In the genomic region with DNA sequence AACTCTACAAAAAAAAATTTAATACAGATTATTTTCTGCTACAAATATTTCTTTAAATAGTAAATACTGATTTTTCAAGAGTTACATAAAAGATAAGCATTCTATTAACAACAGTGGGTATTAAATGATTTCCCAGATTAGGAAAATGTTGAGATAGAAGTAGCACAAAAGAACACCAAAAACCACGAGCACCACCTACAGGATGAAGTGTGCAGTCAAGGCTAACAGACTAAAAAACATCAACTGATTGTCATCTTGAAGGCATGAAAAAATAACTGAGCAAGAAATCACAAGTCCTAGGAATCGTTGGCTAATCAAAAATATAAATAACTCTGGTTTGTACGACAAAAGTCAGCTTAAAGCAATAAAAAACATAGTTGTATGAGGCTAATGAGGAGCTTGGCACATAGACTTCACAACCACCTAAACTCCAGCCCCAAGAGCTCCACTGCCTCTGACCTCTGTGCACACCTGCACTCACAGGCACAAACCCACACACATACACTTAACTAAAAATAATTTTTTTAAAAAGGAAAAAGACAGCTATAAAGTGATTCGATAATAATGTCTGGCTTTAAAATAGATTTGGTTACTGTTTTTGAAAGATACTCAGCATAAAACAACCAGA, we compare ENCODE assay signal across 7 mouse cellular contexts. TPM values are rescaled to one million over a fixed set of nuclear protein-coding genes. Genes with fewer than 3 reads are reported as not detected.
DNase-seq lines count a peak whose midpoint lies in the region; TF ChIP-seq lines count a peak whose summit lies in the region.

No protein-coding gene starts in this region.

- H3K27me3 ChIP-seq in spleen, adult 2 months (ENCODE audit: control insufficient read depth, insufficient read depth, low read length), result no peaks in the 10 kb centered on the region

- H3K4me1 ChIP-seq in spleen, adult 2 months (ENCODE audit: control insufficient read depth, insufficient read depth, insufficient read length), result no peaks in the 10 kb centered on the region; the same call in 1 of the 2 replicates
- no peaks in the 10 kb centered on the region for H3K4me1 ChIP-seq in cortical plate, adult 2 months (ENCODE audit: control insufficient read depth, insufficient read depth, low read length)

- intact Hi-C loops in heart, postnatal 36 days (cut with DNase I), result loop anchor here (1.0 to 5.0 kb wide), 6 partner anchors 36 to 186 kb away; a partner anchor contains a TSS
- intact Hi-C loops in left cerebral cortex, postnatal 10 days (cut with DNase I), result loop anchor here (2.0 kb wide), 1 partner anchor 186 kb away; no protein-coding TSS in a partner anchor

- H3K27ac ChIP-seq in spleen, adult 2 months (ENCODE audit: insufficient read depth, low read length), result no peak overlapping the region
- H3K27ac ChIP-seq in cortical plate, adult 2 months (ENCODE audit: insufficient read depth, low read length), result no peak overlapping the region

- DNase-seq in spleen, adult 2 months (ENCODE audit: low read depth in 1 of 2, low spot score in 2 of 2), result peak; percentile 37 to 68
- DNase-seq in spleen, adult 12 weeks (ENCODE audit: low spot score), result no peak
- peak; percentile 80 for DNase-seq in adipocyte (ENCODE audit: low spot score)
- peak; percentile 41 to 59 for DNase-seq in heart, postnatal 36 days
- peak; percentile 46 to 52 for DNase-seq in left cerebral cortex, postnatal 10 days (ENCODE audit: extremely low spot score in 1 of 2, low spot score in 2 of 2)
- DNase-seq in natural killer cell, adult 2 months (ENCODE audit: low spot score in 2 of 2), result peak; percentile 9 to 52

- TF ChIP-seq CTCF in spleen, adult 2 months (IDR thresholded peaks at IDR 0.05; ENCODE audit: extremely low read depth, insufficient read depth, insufficient read length, insufficient replicate concordance), result no peak
- TF ChIP-seq CTCF in cortical plate, adult 2 months (IDR thresholded peaks at IDR 0.05; ENCODE audit: extremely low read depth, insufficient read depth, low read length), result peak; percentile 30; the same call in 1 of the 2 replicates

- no peak for TF ChIP-seq POLR2A in spleen, adult 2 months (IDR thresholded peaks at IDR 0.05; ENCODE audit: low read depth, low read length)
- no peak for TF ChIP-seq POLR2A in cortical plate, adult 2 months (IDR thresholded peaks at IDR 0.05; ENCODE audit: extremely low read depth, insufficient read depth, low read length)

- no peak overlapping the region for H3K4me3 ChIP-seq in spleen, adult 2 months (ENCODE audit: extremely low read depth, insufficient read depth, insufficient read length)
- H3K4me3 ChIP-seq in cortical plate, adult 2 months (ENCODE audit: insufficient read depth, low read length), result no peak overlapping the region

- whole genome bisulfite sequencing in spleen, adult 2 months, result 19% methylated on average over 4 of the region's 4 CpGs

- no peaks in the 10 kb centered on the region for H3K36me3 ChIP-seq in spleen, adult 2 months (ENCODE audit: control insufficient read depth, insufficient read depth, low read length)

RNA-seq across cellular contexts. Expression of a gene that starts 35.3 kb away (rescaled TPM):
- 22.9 and 28.2 TPM in 2 replicates for polyA plus RNA-seq in spleen, adult 2 months (2012; rRNA removed)
- polyA plus RNA-seq in cortical plate, adult 2 months (2012; rRNA removed), result 7.4 and 7.7 TPM in 2 replicates
- 10 to 100 TPM; 10.4 to 13.0 TPM for total RNA-seq in heart, postnatal 36 days (2021)
- total RNA-seq in left cerebral cortex, postnatal 10 days (2021), result 10 to 100 TPM; 17.5 to 18.0 TPM
